Mouse (Mus musculus): Measurements from ENCODE around the gene Zfp618. TPM values are rescaled to one million over a fixed set of nuclear protein-coding genes. Genes with fewer than 3 reads are reported as not detected.

Gene Zfp618
- polyA plus RNA-seq, 2 experiments = 24.9 to 32.0 TPM

DNA sequence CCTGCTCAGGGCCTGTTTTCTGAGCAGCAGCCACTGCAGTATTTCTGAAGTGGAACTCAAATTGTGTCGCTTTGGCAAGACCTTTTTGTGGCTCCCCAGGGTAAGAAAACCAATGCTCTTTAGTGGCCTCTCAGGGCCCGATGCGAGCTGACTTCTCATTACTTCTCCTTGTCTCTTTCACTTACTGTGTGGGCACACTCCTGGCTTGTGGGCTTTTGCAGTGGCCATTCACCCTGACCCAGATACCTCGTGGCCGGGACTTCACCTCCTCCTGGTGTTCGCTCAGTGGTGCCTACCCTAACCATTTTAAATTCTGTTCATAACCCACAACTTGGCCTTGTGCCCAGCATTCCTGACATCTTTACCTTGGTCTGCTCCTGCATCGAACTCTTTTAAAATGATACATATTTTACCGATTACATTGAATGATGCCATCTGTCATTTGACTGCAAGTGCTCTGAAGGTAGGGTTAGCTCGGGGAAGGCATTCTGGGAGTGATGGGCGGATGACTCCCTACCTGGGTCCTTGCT is 89.9 kb downstream of the Zfp618 start:
- Histone ChIP-seq H3K4me3 (replicated peaks; ENCODE audit: low read length) (no peak overlapping the region), H3K9ac (ENCODE audit: low read depth, low read length, severe bottlenecking) (no peak overlapping the region), H3K4me2 (replicated peaks; ENCODE audit: low read depth, low read length, severe bottlenecking) (no peak overlapping the region), H3K27ac (replicated peaks; ENCODE audit: low read depth, low read length) (peak overlapping the region; percentile 1; the same call in 1 of the 2 replicates), H3K27me3 (ENCODE audit: control insufficient read depth, insufficient read depth, low read length) (no peaks in the 10 kb centered on the region), H3K4me1 (ENCODE audit: control insufficient read depth, insufficient read depth, low read length) (peaks cover 86% of the 10 kb centered on the region), H3K36me3 (ENCODE audit: control insufficient read depth, insufficient read depth, low read length) (no peaks in the 10 kb centered on the region), H3K9me3 (ENCODE audit: control insufficient read depth, low read length) (no peaks in the 10 kb centered on the region)
- 39% methylated on average over 10 of the region's 10 CpGs for WGBS
- DNase-seq (ENCODE audit: low spot score) (no peak), ATAC-seq (ENCODE audit: low FRiP score, low read depth) (no peak)
- TF ChIP-seq POLR2A (IDR thresholded peaks at IDR 0.05; ENCODE audit: borderline replicate concordance, extremely low read depth, insufficient read depth, insufficient read length) = no peak

DNA sequence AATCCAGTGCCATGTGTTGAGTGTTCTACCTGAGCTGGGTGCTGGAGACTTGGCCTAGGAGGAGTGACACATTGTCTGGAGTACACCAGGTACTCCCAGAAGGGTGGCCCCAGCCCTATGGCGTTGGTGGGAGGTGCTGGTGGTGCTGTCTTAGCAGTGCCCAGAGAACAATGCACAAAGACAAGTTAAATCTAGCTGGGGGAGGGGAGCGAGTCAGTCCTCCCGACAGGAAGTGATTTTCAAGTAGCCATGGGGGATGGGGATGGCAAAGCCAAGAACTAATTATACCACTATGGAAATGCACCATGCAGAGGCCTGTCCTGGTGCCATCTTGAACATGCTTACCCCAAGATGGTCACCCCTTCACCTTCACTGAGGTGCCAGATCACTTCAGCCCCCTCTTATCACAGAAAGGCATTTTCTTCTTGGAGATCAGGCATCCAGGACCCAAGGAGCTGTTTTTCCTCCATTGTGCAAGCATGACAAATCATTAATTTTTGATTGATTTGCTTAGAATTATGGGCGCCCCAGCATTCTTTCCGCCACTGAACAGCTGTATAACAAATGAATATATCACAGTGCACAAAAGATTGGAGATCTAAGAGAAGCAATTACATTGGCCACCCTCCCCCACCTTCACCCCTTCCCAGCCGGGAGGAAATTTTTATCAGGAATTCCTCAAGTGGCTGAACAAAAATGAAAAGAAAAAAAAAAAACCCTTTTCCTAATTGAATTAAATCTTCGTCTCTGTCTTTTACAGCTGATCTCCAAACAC is 91.5 kb downstream of the Zfp618 start:
- H3K36me3 ChIP-seq (ENCODE audit: control insufficient read depth, insufficient read depth, low read length) = no peaks in the 10 kb centered on the region
- 33% methylated on average over 7 of the region's 7 CpGs for WGBS
- DNase-seq (ENCODE audit: low spot score) = peak; percentile 53

DNA sequence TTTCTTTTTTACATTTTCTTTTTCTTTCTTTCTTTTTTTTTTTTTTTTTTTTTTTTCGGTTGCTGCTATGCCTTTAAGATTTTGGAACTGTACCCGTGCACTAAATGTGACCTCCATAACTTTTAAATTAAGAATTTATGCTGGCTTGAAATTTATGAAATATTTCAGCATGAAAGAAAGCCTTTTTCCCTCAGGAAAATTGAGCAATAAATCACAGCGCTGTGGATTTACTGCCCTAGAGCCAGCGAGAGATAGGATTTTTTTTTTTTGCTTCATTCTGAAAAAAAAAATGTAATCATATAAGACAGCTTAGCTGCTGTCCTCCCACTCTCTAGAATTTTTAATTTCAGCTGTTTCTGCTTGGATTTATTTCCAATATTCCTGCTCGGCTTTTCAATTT is 92.2 kb downstream of the Zfp618 start:
- no peak for TF ChIP-seq POLR2A (IDR thresholded peaks at IDR 0.05; ENCODE audit: borderline replicate concordance, extremely low read depth, insufficient read depth, insufficient read length)
- Histone ChIP-seq H3K9ac (ENCODE audit: low read depth, low read length, severe bottlenecking) (no peak overlapping the region), H3K4me1 (ENCODE audit: control insufficient read depth, insufficient read depth, low read length) (peaks cover 76% of the 10 kb centered on the region), H3K9me3 (ENCODE audit: control insufficient read depth, low read length) (no peaks in the 10 kb centered on the region), H3K4me2 (replicated peaks; ENCODE audit: low read depth, low read length, severe bottlenecking) (no peak overlapping the region), H3K36me3 (ENCODE audit: control insufficient read depth, insufficient read depth, low read length) (0 out of 2 replicates have a peak, but pooled peaks cover 3% of the 10 kb centered on the region), H3K27me3 (ENCODE audit: control insufficient read depth, insufficient read depth, low read length) (no peaks in the 10 kb centered on the region), H3K27ac (replicated peaks; ENCODE audit: low read depth, low read length) (no peak overlapping the region), H3K4me3 (replicated peaks; ENCODE audit: low read length) (no peak overlapping the region)
- DNase-seq (ENCODE audit: low spot score) (peak; percentile 87), ATAC-seq (ENCODE audit: low FRiP score, low read depth) (peak; percentile 28; the same call in 1 of the 2 replicates)
- 21% methylated on average over 5 of the region's 5 CpGs for whole genome bisulfite sequencing

More for the DNA sequence above, 91.5 kb downstream of the Zfp618 start:
- Histone ChIP-seq H3K4me3 (replicated peaks; ENCODE audit: low read length) (no peak overlapping the region), H3K9me3 (ENCODE audit: control insufficient read depth, low read length) (no peaks in the 10 kb centered on the region), H3K4me1 (ENCODE audit: control insufficient read depth, insufficient read depth, low read length) (peaks cover 83% of the 10 kb centered on the region), H3K9ac (ENCODE audit: low read depth, low read length, severe bottlenecking) (no peak overlapping the region), H3K27ac (replicated peaks; ENCODE audit: low read depth, low read length) (peak overlapping the region; percentile 76), H3K27me3 (ENCODE audit: control insufficient read depth, insufficient read depth, low read length) (no peaks in the 10 kb centered on the region), H3K4me2 (replicated peaks; ENCODE audit: low read depth, low read length, severe bottlenecking) (no peak overlapping the region)
- TF ChIP-seq POLR2A (IDR thresholded peaks at IDR 0.05; ENCODE audit: borderline replicate concordance, extremely low read depth, insufficient read depth, insufficient read length) = no peak
- ATAC-seq (ENCODE audit: low FRiP score, low read depth) = peak; percentile 17; the same call in 1 of the 2 replicates

DNA sequence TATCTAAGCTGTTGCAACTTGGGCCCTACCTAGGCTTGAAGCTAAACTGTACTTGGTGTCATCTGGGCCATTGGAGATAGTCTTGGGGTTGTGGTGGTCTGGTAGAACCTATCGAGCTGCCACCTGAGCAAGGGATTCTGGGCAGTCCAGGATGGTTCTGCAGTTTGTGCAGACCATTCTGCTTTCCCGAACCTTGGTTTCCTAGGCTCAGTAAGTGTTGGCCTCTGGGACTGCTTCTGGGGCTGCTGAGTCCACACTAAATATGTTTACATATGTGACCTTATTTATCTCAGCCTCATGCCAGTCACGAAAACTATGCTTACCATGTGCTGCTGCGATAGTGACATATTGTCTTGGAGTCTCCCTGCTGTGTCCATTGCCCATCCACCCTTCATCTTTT is 93.3 kb downstream of the Zfp618 start:
- H3K9me3 ChIP-seq (ENCODE audit: control insufficient read depth, low read length) = no peaks in the 10 kb centered on the region
- peaks cover 8% of the 10 kb centered on the region for H3K36me3 ChIP-seq (ENCODE audit: control insufficient read depth, insufficient read depth, low read length)
- peak overlapping the region; percentile 59 for H3K27ac ChIP-seq (replicated peaks; ENCODE audit: low read depth, low read length)
- peaks cover 66% of the 10 kb centered on the region for H3K4me1 ChIP-seq (ENCODE audit: control insufficient read depth, insufficient read depth, low read length)
- H3K4me3 ChIP-seq (replicated peaks; ENCODE audit: low read length) = no peak overlapping the region
- H3K27me3 ChIP-seq (ENCODE audit: control insufficient read depth, insufficient read depth, low read length) = no peaks in the 10 kb centered on the region
- no peak for DNase-seq (ENCODE audit: low spot score)
- TF ChIP-seq POLR2A (IDR thresholded peaks at IDR 0.05; ENCODE audit: borderline replicate concordance, extremely low read depth, insufficient read depth, insufficient read length) = no peak
- ATAC-seq (ENCODE audit: low FRiP score, low read depth) = no peak
- WGBS = 91% methylated on average over 4 of the region's 4 CpGs
- H3K4me2 ChIP-seq (replicated peaks; ENCODE audit: low read depth, low read length, severe bottlenecking) = no peak overlapping the region
- H3K9ac ChIP-seq (ENCODE audit: low read depth, low read length, severe bottlenecking) = no peak overlapping the region

DNA sequence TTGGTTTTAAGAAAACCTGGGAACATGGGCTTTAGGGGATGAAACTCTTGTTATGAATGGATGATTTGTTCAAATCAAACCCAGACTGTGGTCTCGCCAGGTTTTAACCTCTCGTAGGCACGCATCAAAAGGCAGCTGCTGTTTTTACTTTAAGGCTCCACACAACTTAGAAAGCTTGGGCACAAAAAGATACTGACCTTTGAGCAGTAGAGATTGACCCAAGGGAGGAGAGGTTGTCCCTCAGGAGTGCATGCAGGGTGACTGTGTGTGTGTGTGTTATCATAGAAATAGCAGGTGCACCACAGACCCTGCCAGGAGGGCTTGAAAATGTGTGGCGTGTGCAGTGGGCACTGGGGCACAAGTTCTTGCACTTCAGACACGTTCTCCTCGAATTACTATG is 95.0 kb downstream of the Zfp618 start:
- peaks cover 8% of the 10 kb centered on the region for H3K36me3 ChIP-seq (ENCODE audit: control insufficient read depth, insufficient read depth, low read length)
- no peak for TF ChIP-seq POLR2A (IDR thresholded peaks at IDR 0.05; ENCODE audit: borderline replicate concordance, extremely low read depth, insufficient read depth, insufficient read length)
- ATAC-seq (ENCODE audit: low FRiP score, low read depth) = no peak
- H3K4me2 ChIP-seq (replicated peaks; ENCODE audit: low read depth, low read length, severe bottlenecking) = no peak overlapping the region
- peaks cover 59% of the 10 kb centered on the region for H3K4me1 ChIP-seq (ENCODE audit: control insufficient read depth, insufficient read depth, low read length)
- no peak overlapping the region for H3K9ac ChIP-seq (ENCODE audit: low read depth, low read length, severe bottlenecking)
- no peak overlapping the region for H3K4me3 ChIP-seq (replicated peaks; ENCODE audit: low read length)
- H3K27ac ChIP-seq (replicated peaks; ENCODE audit: low read depth, low read length) = no peak overlapping the region
- WGBS = 40% methylated on average over 6 of the region's 6 CpGs
- no peak for DNase-seq (ENCODE audit: low spot score)
- H3K9me3 ChIP-seq (ENCODE audit: control insufficient read depth, low read length) = no peaks in the 10 kb centered on the region
- H3K27me3 ChIP-seq (ENCODE audit: control insufficient read depth, insufficient read depth, low read length) = no peaks in the 10 kb centered on the region
